Mouse (Mus musculus): Measurements from ENCODE around the gene Sgce.

Sgce gene

DNA sequence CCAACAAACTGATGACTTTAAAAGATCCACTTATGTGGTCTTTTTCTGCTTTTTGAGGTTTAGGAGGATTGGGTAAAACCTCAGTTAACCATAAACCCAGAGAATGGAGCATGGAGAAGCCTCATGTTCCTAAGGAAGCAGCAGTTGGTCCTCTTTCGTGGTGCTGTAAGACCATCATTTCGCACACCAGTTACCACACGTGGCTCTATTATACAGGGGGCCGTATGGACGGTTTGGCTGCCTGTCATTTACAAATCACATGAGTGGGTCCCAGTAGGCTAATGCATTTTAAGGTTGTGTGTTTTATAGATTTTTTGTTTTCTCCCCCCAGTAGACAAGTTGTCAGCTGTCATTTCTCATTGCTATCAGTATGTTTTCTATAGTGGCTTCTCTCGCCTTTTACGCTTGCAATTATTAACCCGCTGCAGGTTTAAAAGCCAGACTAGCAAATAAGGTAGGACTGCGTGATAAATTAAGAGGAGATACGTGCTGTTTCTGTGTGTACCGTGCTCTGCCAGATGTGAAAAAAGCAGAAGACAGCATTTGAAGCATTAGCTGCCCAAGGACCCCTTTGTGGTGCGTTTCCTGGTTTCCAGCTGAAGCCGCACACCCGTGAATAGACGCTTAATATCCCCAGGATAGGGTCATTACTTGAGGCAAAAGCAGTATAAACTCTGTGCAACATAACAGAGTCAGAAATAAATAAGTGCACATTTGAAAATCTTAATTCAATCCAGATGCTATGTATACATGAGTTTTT lies 22.8 kb downstream of the Sgce start:
- no peak for DNase-seq (ENCODE audit: low read depth, low spot score)

DNA sequence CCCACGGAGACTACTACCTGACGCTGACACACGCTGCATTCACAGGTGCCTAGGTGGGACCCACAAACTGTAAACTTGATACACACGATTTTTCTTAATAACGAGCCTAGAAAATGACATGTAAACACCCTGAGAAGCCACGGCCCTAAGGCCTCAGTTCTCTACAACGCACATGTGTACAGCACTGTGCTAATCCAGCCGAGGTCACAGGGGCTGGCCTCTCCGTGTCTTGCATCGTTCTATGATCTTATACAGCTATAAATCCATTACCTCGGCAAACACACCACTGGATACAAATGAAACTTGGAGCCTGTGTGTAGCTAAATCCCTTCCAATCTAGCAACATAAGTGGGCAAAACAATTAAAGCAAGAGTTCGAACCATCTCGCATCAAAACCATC lies 24.3 kb downstream of the Sgce start:
- DNase-seq (ENCODE audit: low read depth, low spot score), result no peak

DNA sequence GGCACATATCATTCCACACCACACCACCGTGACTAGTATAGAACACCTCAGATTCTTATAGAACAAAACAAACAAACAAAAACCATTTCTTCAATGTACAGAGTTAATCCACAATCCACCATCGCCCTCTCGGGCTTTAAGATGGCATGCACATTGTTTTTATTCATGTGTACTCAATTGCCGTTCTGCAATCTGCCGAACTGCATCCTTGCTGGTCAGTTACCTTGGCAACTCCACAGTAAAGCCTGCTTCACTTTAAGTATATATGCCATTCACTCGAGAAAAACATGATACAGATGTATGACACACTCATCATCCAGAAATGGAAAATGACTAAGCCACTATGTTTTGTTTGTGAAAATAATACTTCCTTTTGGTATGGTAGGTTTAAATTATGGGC lies 24.9 kb downstream of the Sgce start:
- no peak for DNase-seq (ENCODE audit: low read depth, low spot score)

- DNase-seq (ENCODE audit: low read depth, low spot score), result no peak
These were observed 29.7 kb downstream of the Sgce start for GRCm38 (mm10) chr6:4717344-4717743.

- no peak for DNase-seq (ENCODE audit: low read depth, low spot score)
These were observed 30.8 kb downstream of the Sgce start for GRCm38 (mm10) chr6:4716171-4716570.

GRCm38 (mm10) chr6:4708971-4709370 lies 38.0 kb downstream of the Sgce start:
- DNase-seq (ENCODE audit: low read depth, low spot score), result no peak

DNA sequence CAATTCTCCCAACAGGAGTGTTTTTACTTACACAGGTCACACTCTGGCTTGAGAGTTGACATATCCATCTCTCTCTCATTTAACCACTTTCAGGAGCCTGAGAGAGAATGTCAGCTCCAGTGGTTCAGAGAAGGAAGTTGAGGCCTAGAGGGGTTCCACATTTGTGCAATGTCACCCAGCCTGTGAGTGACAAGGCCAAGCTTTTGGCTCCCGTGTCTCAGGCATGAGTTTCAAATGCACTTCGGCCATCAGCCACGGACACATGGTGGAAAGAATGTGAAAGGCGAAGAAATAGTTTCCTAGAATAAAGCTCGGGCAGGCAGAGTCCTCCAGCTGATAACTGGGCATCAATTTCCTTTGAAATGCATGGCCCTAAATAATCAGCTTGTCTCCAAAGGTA lies 40.6 kb downstream of the Sgce start:
- no peak for DNase-seq (ENCODE audit: low read depth, low spot score)

- no peak for DNase-seq (ENCODE audit: low read depth, low spot score)
These were observed 43.1 kb downstream of the Sgce start for GRCm38 (mm10) chr6:4703908-4704307.

GRCm38 (mm10) chr6:4701641-4702040 lies 45.4 kb downstream of the Sgce start:
- DNase-seq (ENCODE audit: low read depth, low spot score), result no peak

- DNase-seq (ENCODE audit: low read depth, low spot score), result no peak
These were observed 51.2 kb downstream of the Sgce start for GRCm38 (mm10) chr6:4695778-4696177.

DNA sequence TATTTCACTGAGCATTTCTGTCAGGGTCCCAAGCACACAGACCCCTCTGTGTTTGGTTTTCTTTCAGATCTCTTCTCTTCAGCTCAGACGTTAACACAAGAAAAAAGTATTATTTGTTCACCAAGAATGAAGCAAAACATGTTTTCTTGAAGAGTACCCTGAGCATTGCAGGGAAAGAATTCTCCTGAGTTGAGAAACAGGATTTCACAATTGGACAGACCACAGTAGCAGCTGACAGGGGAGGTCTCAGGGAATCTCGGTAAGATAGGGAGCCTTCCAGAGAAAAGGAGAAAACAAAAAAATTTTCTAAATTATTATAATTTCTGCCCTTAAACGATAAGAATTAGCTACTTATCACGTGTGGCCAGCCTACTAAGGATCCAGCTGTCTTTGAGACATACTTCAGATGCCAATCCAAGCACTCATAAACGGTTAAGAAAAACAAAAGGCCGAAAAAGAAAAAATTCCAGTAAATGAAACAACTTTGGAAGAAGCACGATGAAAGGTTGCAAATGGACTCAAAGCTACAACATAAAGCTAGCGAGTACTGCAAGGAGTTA lies 52.3 kb downstream of the Sgce start:
- no peak for DNase-seq (ENCODE audit: low read depth, low spot score)

DNA sequence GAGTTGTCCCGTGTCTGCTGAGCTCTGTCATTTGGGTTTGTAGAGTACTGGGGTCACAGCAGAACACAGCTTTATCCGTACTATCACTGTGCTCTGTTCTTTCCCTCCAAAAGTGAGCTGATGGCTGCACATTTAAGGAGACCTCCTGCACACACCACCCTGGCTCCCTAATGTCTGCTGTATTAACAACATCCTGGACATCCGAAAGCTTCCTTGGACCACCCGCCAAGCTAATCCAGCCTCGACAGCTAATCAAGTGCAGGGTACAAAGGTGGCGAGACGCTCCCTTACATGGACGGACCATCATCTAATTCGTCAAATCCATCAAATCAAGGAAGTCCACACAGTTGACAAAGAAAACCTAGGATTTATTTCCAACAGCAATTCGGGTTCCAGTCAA lies 53.5 kb downstream of the Sgce start:
- no peak for DNase-seq (ENCODE audit: low read depth, low spot score)

DNA sequence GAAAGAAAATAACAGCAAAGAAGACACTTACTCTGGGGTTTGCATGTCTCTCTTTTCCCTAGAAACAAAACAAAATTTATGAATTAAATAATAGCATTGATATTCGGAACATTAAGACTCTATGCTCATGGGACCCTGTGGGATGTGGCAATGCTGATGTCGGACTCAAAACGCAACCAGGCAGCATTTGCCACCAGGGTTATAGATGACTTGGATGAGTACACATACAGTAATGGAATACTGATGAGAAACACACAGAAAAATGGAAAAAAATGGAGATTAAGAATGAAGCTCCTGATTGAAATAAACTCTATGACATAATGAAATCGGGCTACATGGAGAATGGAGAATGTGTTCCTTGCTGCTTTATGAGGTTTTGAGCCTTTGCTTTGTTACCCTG lies 56.6 kb downstream of the Sgce start:
- no peak for DNase-seq (ENCODE audit: low read depth, low spot score)

GRCm38 (mm10) chr6:4684706-4685340 lies 62.2 kb downstream of the Sgce start:
- DNase-seq (ENCODE audit: low read depth, low spot score), result peak; percentile 88

- DNase-seq (ENCODE audit: low read depth, low spot score), result no peak
These were observed 66.4 kb downstream of the Sgce start for GRCm38 (mm10) chr6:4680576-4680975.

DNA sequence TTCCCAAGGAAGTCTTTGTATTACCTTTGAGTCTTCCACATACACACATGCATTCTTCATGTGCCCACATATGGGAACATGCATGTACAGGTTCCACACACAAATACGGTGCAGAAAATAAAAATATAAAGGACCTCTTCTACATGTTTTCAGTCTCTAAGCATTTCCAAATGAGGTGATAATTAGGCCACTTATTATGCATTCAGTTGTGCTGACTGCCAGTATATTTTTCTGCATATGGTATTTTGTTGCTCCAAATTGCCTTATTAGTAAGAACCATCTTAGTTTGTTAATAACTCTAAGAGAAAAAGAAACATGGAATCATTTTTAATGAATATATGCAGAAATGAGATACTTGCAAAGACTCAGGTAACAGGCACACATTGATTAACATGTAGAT lies 67.0 kb downstream of the Sgce start:
- DNase-seq (ENCODE audit: low read depth, low spot score), result no peak

GRCm38 (mm10) chr6:4677356-4677761 lies 69.6 kb downstream of the Sgce start:
- peak; percentile 92 for DNase-seq (ENCODE audit: low read depth, low spot score)

- DNase-seq (ENCODE audit: low read depth, low spot score), result no peak
These were observed 81.9 kb downstream of the Sgce start for GRCm38 (mm10) chr6:4665154-4665553.

DNA sequence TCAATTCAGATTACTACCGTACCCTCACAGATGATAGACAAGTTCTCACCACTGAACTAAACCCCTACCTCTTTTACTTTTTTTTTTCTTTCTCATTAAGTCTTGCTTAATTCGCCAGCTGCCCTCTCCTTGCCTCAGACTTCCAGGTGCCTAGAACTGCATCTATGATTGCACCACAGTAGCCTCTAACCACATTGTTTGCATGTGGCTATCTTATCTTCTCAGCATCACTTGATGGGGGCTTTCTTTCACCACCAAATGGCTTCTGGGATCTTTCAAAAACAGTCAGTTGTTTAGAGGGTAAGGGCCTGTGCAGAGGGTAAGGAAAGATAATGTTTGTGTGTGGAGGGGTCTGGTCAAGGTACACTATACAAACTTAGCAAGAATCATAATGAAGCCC lies 82.7 kb downstream of the Sgce start:
- DNase-seq (ENCODE audit: low read depth, low spot score), result no peak

DNA sequence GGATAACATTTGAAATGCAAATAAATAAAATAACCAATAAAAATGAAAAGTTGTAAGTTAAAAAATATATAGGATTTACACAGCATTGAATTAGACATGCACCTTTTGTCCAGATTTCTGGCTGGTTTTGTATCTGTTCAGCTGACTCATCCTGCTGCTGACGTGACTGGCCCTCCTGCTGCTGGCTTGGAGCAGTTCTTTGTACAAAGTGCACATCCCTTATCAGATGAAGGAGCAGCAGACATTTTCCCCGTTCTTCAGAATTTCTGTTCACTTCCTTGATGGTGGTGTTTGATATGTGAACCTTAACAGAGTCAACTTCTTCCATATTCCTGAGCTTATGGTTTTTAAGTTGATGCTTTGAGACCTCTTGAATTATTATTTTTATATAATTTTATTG lies 83.5 kb downstream of the Sgce start:
- no peak for DNase-seq (ENCODE audit: low read depth, low spot score)

DNA sequence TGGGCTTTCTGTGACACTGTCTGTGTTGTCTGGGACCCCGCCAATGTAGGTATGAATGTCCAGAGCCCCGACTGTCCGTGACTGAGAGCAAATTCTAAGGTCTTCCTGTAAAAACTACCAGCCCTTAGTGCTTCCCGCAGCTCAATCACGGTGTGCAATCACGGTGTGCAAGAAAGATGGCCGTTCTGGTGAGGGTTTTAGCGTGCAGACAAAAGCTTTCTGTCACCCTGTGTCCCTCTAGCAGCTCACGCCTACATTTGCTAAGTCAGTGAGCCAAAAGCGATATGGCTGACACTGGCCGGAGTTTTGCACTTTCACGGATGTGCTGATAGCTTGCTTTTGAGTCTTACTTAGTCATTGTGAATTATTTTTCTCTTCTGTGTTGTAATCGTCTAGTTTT lies 88.1 kb downstream of the Sgce start:
- DNase-seq (ENCODE audit: low read depth, low spot score), result peak; percentile 71

DNA sequence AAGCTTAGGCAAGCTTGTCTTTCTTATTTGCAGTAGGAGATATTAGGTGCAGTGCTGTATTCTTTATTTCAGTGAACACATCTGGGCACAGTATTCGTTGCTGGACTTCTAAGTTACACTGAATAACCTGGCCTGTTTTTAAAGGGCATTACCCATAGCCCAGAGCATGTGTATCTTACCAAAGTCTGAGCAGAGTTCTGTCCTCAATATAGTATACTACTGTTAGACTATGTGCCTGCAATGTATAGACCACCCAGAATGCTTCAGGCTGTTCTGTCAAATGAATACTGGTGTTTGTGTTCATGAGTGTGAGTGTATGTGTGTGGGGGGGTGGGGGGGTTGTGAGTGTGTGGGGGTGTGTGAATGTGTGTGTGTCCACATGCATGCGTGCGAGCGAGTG lies 91.1 kb downstream of the Sgce start:
- DNase-seq (ENCODE audit: low read depth, low spot score), result no peak

GRCm38 (mm10) chr6:4655466-4655865 lies 91.5 kb downstream of the Sgce start:
- no peak for DNase-seq (ENCODE audit: low read depth, low spot score)

Measured in ZHBTc4 (cell line).